Mouse (Mus musculus): ENCODE measurements at regions not wholly inside any gene's neighbourhood (a gene's known extent, or its start where the extent isn't known, plus 50 kb on each side); places are given as distances from the start of the nearest gene placed in this dataset.
A peak's percentile ranks its signal among the peaks of the same experiment; 100 is the strongest.

GRCm38 (mm10) chr14:70839126-70839525, 239.5 kb upstream of the Fam160b2 start:
- peak; percentile 8 to 37 for DNase-seq (ENCODE audit: low spot score in 2 of 2)

DNA sequence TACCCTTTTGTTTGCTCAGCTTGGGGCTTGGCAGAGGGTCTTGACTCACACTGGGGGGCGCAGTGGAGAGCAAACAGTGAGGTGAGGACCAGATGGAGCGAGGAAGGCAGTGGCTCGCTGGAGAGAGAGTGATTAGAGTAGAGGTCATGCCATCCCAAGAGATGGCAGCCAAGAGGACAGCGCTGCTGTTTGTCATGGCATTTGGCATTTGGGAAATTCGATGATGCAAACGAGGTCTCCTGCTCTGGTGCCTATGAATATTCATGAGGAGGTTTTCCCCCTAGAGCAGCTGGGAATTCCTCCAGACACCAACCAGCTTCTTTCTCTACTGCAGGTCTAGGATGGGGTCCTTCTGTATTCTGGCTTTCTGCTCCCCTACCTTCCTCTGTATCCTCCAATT, 237.9 kb upstream of the Fam160b2 start:
- DNase-seq (ENCODE audit: low spot score in 2 of 2): no peak

DNA sequence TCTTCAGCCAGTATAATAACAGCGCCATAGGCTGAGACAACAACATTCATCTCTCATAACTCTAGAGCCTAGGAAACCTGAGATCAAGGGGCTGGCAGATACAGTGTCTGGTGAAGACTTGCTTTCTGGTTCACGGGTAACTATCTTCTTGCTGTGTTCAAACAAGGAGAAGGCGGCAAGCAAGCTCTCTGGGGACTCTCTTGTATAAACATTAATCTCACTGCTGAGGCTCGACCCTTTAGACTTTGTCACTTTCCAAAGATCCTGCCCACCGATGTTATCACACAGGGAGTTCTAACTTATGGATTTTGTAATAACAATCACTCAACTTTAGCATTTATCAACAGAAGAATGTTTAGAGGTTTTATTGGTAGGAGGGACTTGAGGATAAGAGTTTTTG, 233.6 kb upstream of the Fam160b2 start:
- DNase-seq (ENCODE audit: low spot score in 2 of 2): no peak

DNA sequence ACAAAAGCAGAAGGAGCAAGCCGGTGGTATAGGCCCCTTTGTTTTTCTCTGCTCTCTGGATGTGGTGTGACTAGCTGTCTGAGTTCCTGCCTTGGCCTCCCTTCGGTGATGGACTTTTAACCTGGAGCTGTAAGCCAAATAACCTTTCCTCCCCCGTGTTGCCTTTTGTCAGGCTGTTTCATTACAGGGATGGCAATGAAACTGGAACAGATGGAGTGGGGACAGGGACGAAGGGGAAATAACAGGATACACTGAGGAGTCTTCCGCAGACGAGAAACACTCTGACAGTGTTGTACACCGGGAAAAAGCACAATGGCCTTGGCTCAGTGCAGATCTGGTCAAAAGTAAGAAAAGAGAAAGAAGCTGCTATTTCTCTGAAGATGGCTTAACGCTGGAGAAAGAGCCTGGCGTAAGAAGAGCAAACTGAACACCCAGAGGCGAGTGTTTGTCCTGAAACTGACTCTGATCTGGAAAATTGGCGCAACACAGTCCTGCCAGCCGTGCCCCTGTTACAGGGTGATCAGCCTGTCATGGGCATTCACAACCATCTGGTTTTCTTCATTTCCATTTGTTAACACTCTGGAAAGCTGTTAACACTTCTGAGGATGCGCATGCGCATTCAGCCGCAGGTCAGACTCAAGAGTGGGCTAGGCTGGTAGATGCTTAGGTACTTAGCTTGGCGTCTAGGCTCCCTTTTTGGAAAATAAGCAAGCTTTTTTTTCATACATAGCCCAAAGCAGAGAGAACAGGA, 233.0 kb upstream of the Fam160b2 start:
- DNase-seq (ENCODE audit: low spot score in 2 of 2): no peak

GRCm38 (mm10) chr14:70832042-70832441, 232.4 kb upstream of the Fam160b2 start:
- DNase-seq (ENCODE audit: low spot score in 2 of 2): no peak
